Mouse (Mus musculus) MEL (cell line): Measurements from ENCODE around the gene Plaur.

Experiments used
- BHLHE40 ChIP-seq: IDR thresholded peaks from 2 replicates; pipeline ENCODE4 v1.6.1; 2012; ENCODE audit warnings: low read depth, mild to moderate bottlenecking, inconsistent platforms, low read length, improper control_type of control experiment, borderline replicate concordance
- CTCF ChIP-seq, 3 experiments: IDR thresholded peaks in 2 of 3; conservative IDR thresholded peaks in 1 of 3; 2 replicates each; pipeline ENCODE4 v1.5.1; 2011 to 2012; ENCODE audit warnings: low read length in 3 of 3, low read depth in 2 of 3, mild to moderate bottlenecking in 2 of 3, improper control_type of control experiment in 1 of 3, inconsistent platforms in 1 of 3, mixed read lengths in 1 of 3, moderate library complexity in 1 of 3; ENCODE audit not compliant: control insufficient read depth in 1 of 3, insufficient read depth in 1 of 3, poor library complexity in 1 of 3, severe bottlenecking in 1 of 3
- E2F4 ChIP-seq: IDR thresholded peaks from 2 replicates; pipeline ENCODE4 v1.6.1; 2011; ENCODE audit warnings: low read depth, low read length, improper control_type of control experiment, borderline replicate concordance
- ELF1 ChIP-seq: IDR thresholded peaks from 2 replicates; pipeline ENCODE4 v1.6.1; 2014; ENCODE audit warnings: low read depth, mild to moderate bottlenecking, inconsistent platforms, low read length, improper control_type of control experiment, moderate library complexity
- EP300 ChIP-seq, 2 experiments: IDR thresholded peaks; 2 replicates each; pipeline ENCODE4 v1.6.1; 2011; ENCODE audit warnings: improper control_type of control experiment in 2 of 2, low read length in 2 of 2, low read depth in 1 of 2, mild to moderate bottlenecking in 1 of 2
- ETS1 ChIP-seq: IDR thresholded peaks from 2 replicates; pipeline ENCODE4 v1.6.1; 2012; ENCODE audit warnings: low read depth, mild to moderate bottlenecking, inconsistent platforms, low read length, improper control_type of control experiment, moderate library complexity
- JUND ChIP-seq: IDR thresholded peaks from 2 replicates; pipeline ENCODE4 v1.6.1; 2011; ENCODE audit warnings: low read depth, mild to moderate bottlenecking, improper control_type of control experiment, low read length
- MAFK ChIP-seq: IDR thresholded peaks from 2 replicates; pipeline ENCODE4 v1.6.1; 2011; ENCODE audit warnings: low read depth, mild to moderate bottlenecking, low read length, improper control_type of control experiment, borderline replicate concordance
- MAX ChIP-seq: IDR thresholded peaks from 2 replicates; pipeline ENCODE4 v1.6.1; 2011; ENCODE audit warnings: low read length, improper control_type of control experiment
- NRF1 ChIP-seq: IDR thresholded peaks from 2 replicates; pipeline ENCODE4 v1.6.1; 2014; ENCODE audit warnings: low read depth, mild to moderate bottlenecking, inconsistent platforms, low read length, improper control_type of control experiment, moderate library complexity; ENCODE audit not compliant: poor library complexity, insufficient read depth, severe bottlenecking
- POLR2A ChIP-seq, 2 experiments: IDR thresholded peaks; 2 replicates each; pipeline ENCODE4 v1.6.1; 2011 to 2012; ENCODE audit warnings: low read length in 2 of 2, mild to moderate bottlenecking in 2 of 2, control low read depth in 1 of 2, improper control_type of control experiment in 1 of 2, low read depth in 1 of 2, moderate library complexity in 1 of 2; ENCODE audit not compliant: control insufficient read depth in 1 of 2, insufficient read depth in 1 of 2, poor library complexity in 1 of 2
- SMC3 ChIP-seq: IDR thresholded peaks from 2 replicates; pipeline ENCODE4 v1.6.1; 2011; ENCODE audit warnings: low read depth, low read length, improper control_type of control experiment
- TCF12 ChIP-seq: IDR thresholded peaks from 2 replicates; pipeline ENCODE4 v1.6.1; 2014; ENCODE audit warnings: low read depth, mild to moderate bottlenecking, inconsistent platforms, low read length, improper control_type of control experiment, moderate library complexity

GRCm38 (mm10) chr7:24442313-24442712 is 20.0 kb upstream of the Plaur start:
- TF ChIP-seq CTCF (IDR thresholded peaks at IDR 0.05 in 2 of 3, conservative IDR thresholded peaks at IDR 0.05 in 1 of 3; ENCODE audit: control insufficient read depth in 1 of 3, insufficient read depth in 1 of 3, low read depth in 2 of 3, low read length in 3 of 3, poor library complexity in 1 of 3, severe bottlenecking in 1 of 3) (no peak), POLR2A (IDR thresholded peaks at IDR 0.05; ENCODE audit: control insufficient read depth in 1 of 2, insufficient read depth in 1 of 2, low read depth in 1 of 2, low read length in 2 of 2, poor library complexity in 1 of 2) (no peak), JUND (no peak), MAFK (no peak), TCF12 (no peak), BHLHE40 (no peak), E2F4 (no peak), EP300 (IDR thresholded peaks at IDR 0.05; ENCODE audit: low read depth in 1 of 2, low read length in 2 of 2) (no peak), ETS1 (no peak), SMC3 (no peak), NRF1 (no peak), MAX (no peak), ELF1 (no peak)
